Mouse (Mus musculus): Measurements from ENCODE around the gene Ccer1. TPM values are rescaled to one million over a fixed set of nuclear protein-coding genes. Genes with fewer than 3 reads are reported as not detected.

The Ccer1 gene
- not detected in 2 replicates for polyA plus RNA-seq (2012; ENCODE audit: insufficient read depth, insufficient read length, missing spikeins)

- H3K4me1 ChIP-seq (ENCODE audit: control insufficient read depth, insufficient read depth, insufficient read length, low read length) = no peaks in the 10 kb centered on the region
- H3K27ac ChIP-seq (replicated peaks; ENCODE audit: low read depth, low read length) = no peak within 1 kb of the TSS
- H3K4me3 ChIP-seq (ENCODE audit: insufficient read depth, low read depth, low read length) = no peak within 1 kb of the TSS
These were observed at the start of gene Ccer1 for GRCm38 (mm10) chr10:97692913-97693312. Gene Ccer1 (plus strand): TSS chr10:97693059.

- Histone ChIP-seq H3K4me3 (ENCODE audit: insufficient read depth, low read depth, low read length) (no peak within 1 kb of the TSS), H3K27ac (replicated peaks; ENCODE audit: low read depth, low read length) (no peak within 1 kb of the TSS), H3K4me1 (ENCODE audit: control insufficient read depth, insufficient read depth, insufficient read length, low read length) (no peaks in the 10 kb centered on the region)
These were observed 49.1 kb upstream of the Ccer1 start, which contains the start of gene Epyc for GRCm38 (mm10) chr10:97643768-97644167. Gene Epyc (plus strand): TSS chr10:97644068.

GRCm38 (mm10) chr10:97650334-97650733, 42.5 kb upstream of the Ccer1 start:
- no peaks in the 10 kb centered on the region for H3K4me1 ChIP-seq (ENCODE audit: control insufficient read depth, insufficient read depth, insufficient read length, low read length)
- no peak overlapping the region for H3K27ac ChIP-seq (replicated peaks; ENCODE audit: low read depth, low read length)
- no peak overlapping the region for H3K4me3 ChIP-seq (ENCODE audit: insufficient read depth, low read depth, low read length)

- Histone ChIP-seq H3K4me3 (ENCODE audit: insufficient read depth, low read depth, low read length) (no peak overlapping the region), H3K4me1 (ENCODE audit: control insufficient read depth, insufficient read depth, insufficient read length, low read length) (no peaks in the 10 kb centered on the region), H3K27ac (replicated peaks; ENCODE audit: low read depth, low read length) (no peak overlapping the region)
These were observed 33.4 kb upstream of the Ccer1 start for GRCm38 (mm10) chr10:97659489-97659888.

- Histone ChIP-seq H3K4me3 (ENCODE audit: insufficient read depth, low read depth, low read length) (no peak overlapping the region), H3K4me1 (ENCODE audit: control insufficient read depth, insufficient read depth, insufficient read length, low read length) (no peaks in the 10 kb centered on the region), H3K27ac (replicated peaks; ENCODE audit: low read depth, low read length) (no peak overlapping the region)
These were observed 24.2 kb upstream of the Ccer1 start for GRCm38 (mm10) chr10:97668656-97669055.

- H3K4me3 ChIP-seq (ENCODE audit: insufficient read depth, low read depth, low read length) = no peak overlapping the region
- no peak overlapping the region for H3K27ac ChIP-seq (replicated peaks; ENCODE audit: low read depth, low read length)
- no peaks in the 10 kb centered on the region for H3K4me1 ChIP-seq (ENCODE audit: control insufficient read depth, insufficient read depth, insufficient read length, low read length)
These were observed 22.7 kb upstream of the Ccer1 start for GRCm38 (mm10) chr10:97670202-97670601.

GRCm38 (mm10) chr10:97673239-97673638, 19.6 kb upstream of the Ccer1 start:
- Histone ChIP-seq H3K27ac (replicated peaks; ENCODE audit: low read depth, low read length) (no peak overlapping the region), H3K4me3 (ENCODE audit: insufficient read depth, low read depth, low read length) (no peak overlapping the region), H3K4me1 (ENCODE audit: control insufficient read depth, insufficient read depth, insufficient read length, low read length) (no peaks in the 10 kb centered on the region)

GRCm38 (mm10) chr10:97682981-97683380, 9.9 kb upstream of the Ccer1 start:
- H3K4me3 ChIP-seq (ENCODE audit: insufficient read depth, low read depth, low read length) = no peak overlapping the region
- no peak overlapping the region for H3K27ac ChIP-seq (replicated peaks; ENCODE audit: low read depth, low read length)
- no peaks in the 10 kb centered on the region for H3K4me1 ChIP-seq (ENCODE audit: control insufficient read depth, insufficient read depth, insufficient read length, low read length)

GRCm38 (mm10) chr10:97687198-97687597, 5.7 kb upstream of the Ccer1 start:
- Histone ChIP-seq H3K4me3 (ENCODE audit: insufficient read depth, low read depth, low read length) (no peak overlapping the region), H3K27ac (replicated peaks; ENCODE audit: low read depth, low read length) (no peak overlapping the region), H3K4me1 (ENCODE audit: control insufficient read depth, insufficient read depth, insufficient read length, low read length) (no peaks in the 10 kb centered on the region)

- H3K4me1 ChIP-seq (ENCODE audit: control insufficient read depth, insufficient read depth, insufficient read length, low read length) = no peaks in the 10 kb centered on the region
- H3K27ac ChIP-seq (replicated peaks; ENCODE audit: low read depth, low read length) = no peak overlapping the region
- H3K4me3 ChIP-seq (ENCODE audit: insufficient read depth, low read depth, low read length) = no peak overlapping the region
These were observed 3.4 kb upstream of the Ccer1 start for GRCm38 (mm10) chr10:97689425-97689824.

- Histone ChIP-seq H3K4me1 (ENCODE audit: control insufficient read depth, insufficient read depth, insufficient read length, low read length) (no peaks in the 10 kb centered on the region), H3K27ac (replicated peaks; ENCODE audit: low read depth, low read length) (peak overlapping the region; percentile 35; the same call in 1 of the 2 replicates), H3K4me3 (ENCODE audit: insufficient read depth, low read depth, low read length) (no peak overlapping the region)
These were observed 708 bp downstream of the Ccer1 start for GRCm38 (mm10) chr10:97693398-97694135.

GRCm38 (mm10) chr10:97702321-97702720, 9.5 kb downstream of the Ccer1 start:
- H3K4me3 ChIP-seq (ENCODE audit: insufficient read depth, low read depth, low read length) = no peak overlapping the region
- H3K27ac ChIP-seq (replicated peaks; ENCODE audit: low read depth, low read length) = no peak overlapping the region
- no peaks in the 10 kb centered on the region for H3K4me1 ChIP-seq (ENCODE audit: control insufficient read depth, insufficient read depth, insufficient read length, low read length)

GRCm38 (mm10) chr10:97704562-97704961, 11.7 kb downstream of the Ccer1 start:
- Histone ChIP-seq H3K4me1 (ENCODE audit: control insufficient read depth, insufficient read depth, insufficient read length, low read length) (no peaks in the 10 kb centered on the region), H3K27ac (replicated peaks; ENCODE audit: low read depth, low read length) (no peak overlapping the region), H3K4me3 (ENCODE audit: insufficient read depth, low read depth, low read length) (no peak overlapping the region)

- Histone ChIP-seq H3K27ac (replicated peaks; ENCODE audit: low read depth, low read length) (no peak overlapping the region), H3K4me1 (ENCODE audit: control insufficient read depth, insufficient read depth, insufficient read length, low read length) (no peaks in the 10 kb centered on the region), H3K4me3 (ENCODE audit: insufficient read depth, low read depth, low read length) (no peak overlapping the region)
These were observed 19.8 kb downstream of the Ccer1 start for GRCm38 (mm10) chr10:97712687-97713086.

GRCm38 (mm10) chr10:97714584-97714983, 21.7 kb downstream of the Ccer1 start:
- H3K4me1 ChIP-seq (ENCODE audit: control insufficient read depth, insufficient read depth, insufficient read length, low read length) = no peaks in the 10 kb centered on the region
- H3K27ac ChIP-seq (replicated peaks; ENCODE audit: low read depth, low read length) = no peak overlapping the region
- no peak overlapping the region for H3K4me3 ChIP-seq (ENCODE audit: insufficient read depth, low read depth, low read length)

- Histone ChIP-seq H3K27ac (replicated peaks; ENCODE audit: low read depth, low read length) (no peak overlapping the region), H3K4me1 (ENCODE audit: control insufficient read depth, insufficient read depth, insufficient read length, low read length) (no peaks in the 10 kb centered on the region), H3K4me3 (ENCODE audit: insufficient read depth, low read depth, low read length) (no peak overlapping the region)
These were observed 22.5 kb downstream of the Ccer1 start for GRCm38 (mm10) chr10:97715289-97715906.

All from brown adipose tissue, adult 24 weeks (tissue).